Mouse (Mus musculus): ENCODE results near the gene Plekhj1.

DNA sequence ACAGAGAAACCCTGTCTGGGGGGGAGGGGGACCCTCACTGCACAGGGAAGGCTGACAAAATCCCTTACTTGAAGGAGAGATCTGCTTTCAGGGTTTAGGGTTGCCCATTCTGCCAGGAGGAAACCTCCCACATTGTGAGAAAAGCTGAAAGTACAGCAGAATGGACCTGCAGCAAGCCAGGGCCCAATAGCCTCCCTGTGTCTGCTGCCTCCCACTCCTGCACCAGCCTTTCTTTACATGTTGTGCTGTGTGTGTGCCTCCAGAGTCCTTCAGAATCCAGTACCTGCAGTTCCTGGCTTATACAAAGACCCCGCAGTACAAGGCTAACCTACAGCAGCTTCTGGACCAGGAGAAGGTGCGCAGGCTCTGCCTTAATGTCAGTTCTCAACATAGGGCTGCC lies 14.1 kb downstream of the Plekhj1 start:
- TF ChIP-seq CTCF (IDR thresholded peaks at IDR 0.05) = no peak
- no peak for TF ChIP-seq EP300 (IDR thresholded peaks at IDR 0.05)

Measured in lung, postnatal 0 days (tissue).